Comparison of ENCODE assay signal across 9 mouse cellular contexts in genomic region chr1:36274455-36274854, GRCm38 (mm10). TPM values are rescaled to one million over a fixed set of nuclear protein-coding genes. Genes with fewer than 3 reads are reported as not detected.
DNase-seq lines count a peak whose midpoint lies in the region; ATAC-seq and TF ChIP-seq lines count a peak whose summit lies in the region.
"Had no signal": no experiment of that assay in that cellular context is flagged by ENCODE, and none has a peak within 500 bp of the region (broad histone marks: within the 10 kb centered on the region; RNA-seq: fewer than 3 reads in every experiment).

Gene Neurl3, minus strand, starts transcription at chr1:36274679.

- TF ChIP-seq EP300 in stomach, postnatal 0 days (optimal IDR thresholded peaks at IDR 0.05), result no peak

- H3K36me3 ChIP-seq in heart, embryonic 14.5 days (ENCODE audit: control insufficient read depth, insufficient read depth, low read length), result no peaks in the 10 kb centered on the region
- no peaks in the 10 kb centered on the region for H3K36me3 ChIP-seq in limb, embryonic 15.5 days
- H3K36me3 ChIP-seq in stomach, postnatal 0 days (ENCODE audit: control insufficient read depth, insufficient read depth, low read length), result no peaks in the 10 kb centered on the region
- H3K36me3 ChIP-seq in forebrain, embryonic 14.5 days (ENCODE audit: control insufficient read depth, insufficient read depth, low read length), result no peaks in the 10 kb centered on the region
- H3K36me3 ChIP-seq: midbrain, embryonic 10.5 days had no signal

- H3K4me2 ChIP-seq in heart, embryonic 14.5 days (ENCODE audit: low read length), result peak within 1 kb of the TSS; percentile 53
- no peak within 1 kb of the TSS for H3K4me2 ChIP-seq in limb, embryonic 15.5 days
- peak within 1 kb of the TSS; percentile 48 for H3K4me2 ChIP-seq in stomach, postnatal 0 days (replicated peaks; ENCODE audit: low read depth)
- no peak within 1 kb of the TSS for H3K4me2 ChIP-seq in forebrain, embryonic 14.5 days (ENCODE audit: low read length)

- peak within 1 kb of the TSS; percentile 67 to 71; a peak in 3 of 4 replicates for H3K27ac ChIP-seq in heart, embryonic 14.5 days (replicated peaks in 1 of 2; ENCODE audit: control insufficient read depth in 1 of 2, insufficient read depth in 1 of 2, low read depth in 2 of 2, low read length in 2 of 2)
- 0 out of 2 replicates have a peak within 1 kb of the TSS, but pooled peaks have one; percentile 7 for H3K27ac ChIP-seq in limb, embryonic 15.5 days
- peak within 1 kb of the TSS; percentile 95 for H3K27ac ChIP-seq in stomach, postnatal 0 days (replicated peaks)
- H3K27ac ChIP-seq in forebrain, embryonic 14.5 days (ENCODE audit: low read depth, low read length), result no peak within 1 kb of the TSS
- H3K27ac ChIP-seq: midbrain, embryonic 10.5 days had no signal

- no peak for TF ChIP-seq CTCF in stomach, postnatal 0 days (IDR thresholded peaks at IDR 0.05; ENCODE audit: low read depth)

- ATAC-seq in heart, embryonic 14.5 days (ENCODE audit: insufficient number of reproducible peaks, insufficient read depth, low FRiP score, low read depth), result no peak
- ATAC-seq in limb, embryonic 15.5 days (ENCODE audit: insufficient number of reproducible peaks, low FRiP score, low TSS enrichment, low read depth), result no peak
- peak; percentile 46 for ATAC-seq in stomach, postnatal 0 days (ENCODE audit: low FRiP score, low TSS enrichment)
- ATAC-seq in forebrain, embryonic 14.5 days, result no peak

- H3K4me3 ChIP-seq in heart, embryonic 14.5 days (ENCODE audit: control insufficient read depth in 1 of 2, insufficient read depth in 1 of 2, low read depth in 1 of 2, low read length in 2 of 2), result peak within 1 kb of the TSS in 1 of 2 experiments; percentile 13; a peak in 2 of 4 replicates
- H3K4me3 ChIP-seq in limb, embryonic 15.5 days, result no peak within 1 kb of the TSS
- H3K4me3 ChIP-seq in stomach, postnatal 0 days (ENCODE audit: low read depth, low read length), result peak within 1 kb of the TSS; percentile 32; the same call in 1 of the 2 replicates
- no peak within 1 kb of the TSS for H3K4me3 ChIP-seq in forebrain, embryonic 14.5 days (ENCODE audit: low read depth, low read length)
- H3K4me3 ChIP-seq: midbrain, embryonic 10.5 days had no signal

- no peak for DNase-seq in heart, postnatal 4 days
- DNase-seq in thymus, postnatal 4 days, result peak; percentile 15
- no peak for DNase-seq in thymus, postnatal 25 days
- peak; percentile 75 for DNase-seq in stomach, postnatal 0 days (ENCODE audit: low spot score)
- no peak for DNase-seq in gastrocnemius, postnatal 36 days
- DNase-seq in forebrain, embryonic 14.5 days (ENCODE audit: low spot score), result no peak

- H3K4me1 ChIP-seq in heart, embryonic 14.5 days (ENCODE audit: control insufficient read depth in 2 of 2, insufficient read depth in 2 of 2, low read length in 2 of 2), result peaks cover 33 to 36% of the 10 kb centered on the region in 2 experiments
- peaks cover 18% of the 10 kb centered on the region for H3K4me1 ChIP-seq in limb, embryonic 15.5 days
- H3K4me1 ChIP-seq in stomach, postnatal 0 days (replicated peaks; ENCODE audit: control insufficient read depth, insufficient read depth), result peaks cover 16% of the 10 kb centered on the region
- H3K4me1 ChIP-seq in forebrain, embryonic 14.5 days (ENCODE audit: control insufficient read depth, insufficient read depth, low read length), result no peaks in the 10 kb centered on the region

- H3K9ac ChIP-seq in heart, embryonic 14.5 days (ENCODE audit: low read length), result peak within 1 kb of the TSS; percentile 41; the same call in 1 of the 2 replicates
- H3K9ac ChIP-seq in limb, embryonic 15.5 days, result no peak within 1 kb of the TSS
- H3K9ac ChIP-seq in stomach, postnatal 0 days (ENCODE audit: low read length), result 0 out of 2 replicates have a peak within 1 kb of the TSS, but pooled peaks have one; percentile 13
- no peak within 1 kb of the TSS for H3K9ac ChIP-seq in forebrain, embryonic 14.5 days (ENCODE audit: low read length)

- WGBS in heart, embryonic 14.5 days, result 84% methylated on average over 5 of the region's 5 CpGs
- WGBS in limb, embryonic 15.5 days, result 90% methylated on average over 5 of the region's 5 CpGs
- 73% methylated on average over 5 of the region's 5 CpGs for WGBS in stomach, postnatal 0 days
- 91% methylated on average over 5 of the region's 5 CpGs for WGBS in forebrain, embryonic 14.5 days

- intact Hi-C loops in gastrocnemius, postnatal 36 days (cut with DNase I), result no loop called here

- H3K27me3 ChIP-seq in heart, embryonic 14.5 days (ENCODE audit: control insufficient read depth, insufficient read depth, low read length), result 0 out of 2 replicates have a peak, but pooled peaks cover 3% of the 10 kb centered on the region
- H3K27me3 ChIP-seq in limb, embryonic 15.5 days, result peaks cover 12% of the 10 kb centered on the region
- H3K27me3 ChIP-seq in stomach, postnatal 0 days (ENCODE audit: control insufficient read depth, insufficient read depth, low read length), result no peaks in the 10 kb centered on the region
- H3K27me3 ChIP-seq in forebrain, embryonic 14.5 days (replicated peaks; ENCODE audit: control insufficient read depth, insufficient read depth, low read length), result 0 out of 2 replicates have a peak, but pooled peaks cover 1% of the 10 kb centered on the region

- no peaks in the 10 kb centered on the region for H3K9me3 ChIP-seq in heart, embryonic 14.5 days (ENCODE audit: control insufficient read depth, low read length)
- no peaks in the 10 kb centered on the region for H3K9me3 ChIP-seq in limb, embryonic 15.5 days
- no peaks in the 10 kb centered on the region for H3K9me3 ChIP-seq in stomach, postnatal 0 days (ENCODE audit: control insufficient read depth, low read length)
- H3K9me3 ChIP-seq in forebrain, embryonic 14.5 days (replicated peaks; ENCODE audit: control insufficient read depth, low read length), result no peaks in the 10 kb centered on the region
- H3K9me3 ChIP-seq: midbrain, embryonic 10.5 days had no signal

RNA-seq across cellular contexts. Expression of gene Neurl3, which starts in this region (rescaled TPM):
- 4.6 and 5.2 TPM in 2 replicates for polyA plus RNA-seq in heart, embryonic 14.5 days (2014; fragmentation: Nextera tagmentation; extraction: Ambion mirVana)
- total RNA-seq in heart, postnatal 4 days (2021), result 1 to 10 TPM; 4.9 to 5.3 TPM
- polyA plus RNA-seq in limb, embryonic 15.5 days (2015; fragmentation: Nextera tagmentation; extraction: Ambion mirVana), result 1.7 and 2.4 TPM in 2 replicates
- 24.4 TPM in 2 replicates for polyA plus RNA-seq in stomach, postnatal 0 days (2015; fragmentation: Nextera tagmentation; extraction: Ambion mirVana)
- under 1 TPM; 0.31 to 0.72 TPM for total RNA-seq in gastrocnemius, postnatal 36 days (2021)
- 0.32 and 0.51 TPM in 2 replicates for polyA plus RNA-seq in forebrain, embryonic 14.5 days (2014; fragmentation: Nextera tagmentation; extraction: Ambion mirVana)

Comparison
In these comparisons a context has a peak if more than half of its experiments do, and no peak if none do; other contexts are left out.
1. DNase-seq: peak in thymus, postnatal 4 days (single experiment) and stomach, postnatal 0 days (single experiment); none in heart, postnatal 4 days (single experiment), thymus, postnatal 25 days (single experiment), gastrocnemius, postnatal 36 days (0 of 2) and forebrain, embryonic 14.5 days (single experiment).
2. H3K4me2 ChIP-seq: peak in heart, embryonic 14.5 days (single experiment) and stomach, postnatal 0 days (single experiment); none in limb, embryonic 15.5 days (single experiment) and forebrain, embryonic 14.5 days (single experiment).
3. H3K9ac ChIP-seq: peak in heart, embryonic 14.5 days (single experiment) and stomach, postnatal 0 days (single experiment); none in limb, embryonic 15.5 days (single experiment) and forebrain, embryonic 14.5 days (single experiment).